Mouse (Mus musculus) thymus, postnatal 36 days (tissue): ENCODE data around the gene Fndc3a.
A peak's percentile ranks its signal among the peaks of the same experiment; 100 is the strongest.

ENCODE experiments used
- DNase-seq, 2 experiments: peaks; one replicate each; pipeline ENCODE4 v3.0.0; 2022; ENCODE audit warnings: mixed read lengths in 2 of 2

Fndc3a gene

GRCm38 (mm10) chr14:72670987-72671386 is 38.8 kb downstream of the Fndc3a start:
- DNase-seq = no peak

- no peak for DNase-seq
Measured at GRCm38 (mm10) chr14:72649268-72649667, 60.5 kb downstream of the Fndc3a start.

- DNase-seq = no peak
Measured at GRCm38 (mm10) chr14:72645512-72645911, 64.3 kb downstream of the Fndc3a start.

GRCm38 (mm10) chr14:72644620-72645019 is 65.2 kb downstream of the Fndc3a start:
- DNase-seq = no peak

- no peak for DNase-seq
Measured at GRCm38 (mm10) chr14:72638507-72638906, 71.3 kb downstream of the Fndc3a start.

- DNase-seq = no peak
Measured at GRCm38 (mm10) chr14:72633571-72633970, 76.2 kb downstream of the Fndc3a start.

GRCm38 (mm10) chr14:72625411-72625810 is 84.4 kb downstream of the Fndc3a start:
- DNase-seq = no peak

- no peak for DNase-seq
Measured at GRCm38 (mm10) chr14:72604077-72604476, 105.7 kb downstream of the Fndc3a start.

- no peak for DNase-seq
Measured at GRCm38 (mm10) chr14:72603194-72603521, 106.6 kb downstream of the Fndc3a start.

- DNase-seq = peak; percentile 84 to 89
Measured at GRCm38 (mm10) chr14:72602521-72603193, 107.1 kb downstream of the Fndc3a start.

GRCm38 (mm10) chr14:72601381-72602305 is 108.2 kb downstream of the Fndc3a start:
- no peak for DNase-seq

- DNase-seq = no peak
Measured at GRCm38 (mm10) chr14:72600375-72600774, 109.4 kb downstream of the Fndc3a start.

- no peak for DNase-seq
Measured at GRCm38 (mm10) chr14:72598976-72599740, 110.6 kb downstream of the Fndc3a start.

GRCm38 (mm10) chr14:72594191-72594590 is 115.6 kb downstream of the Fndc3a start:
- DNase-seq = no peak

GRCm38 (mm10) chr14:72589415-72589814 is 120.4 kb downstream of the Fndc3a start:
- DNase-seq = no peak

GRCm38 (mm10) chr14:72582979-72583378 is 126.8 kb downstream of the Fndc3a start:
- DNase-seq = no peak

GRCm38 (mm10) chr14:72580991-72581390 is 128.8 kb downstream of the Fndc3a start:
- DNase-seq = no peak

GRCm38 (mm10) chr14:72576283-72576682 is 133.5 kb downstream of the Fndc3a start:
- no peak for DNase-seq

GRCm38 (mm10) chr14:72563941-72564340 is 145.9 kb downstream of the Fndc3a start:
- no peak for DNase-seq

GRCm38 (mm10) chr14:72558795-72559194 is 151.0 kb downstream of the Fndc3a start:
- DNase-seq = no peak

GRCm38 (mm10) chr14:72555846-72556245 is 154.0 kb downstream of the Fndc3a start:
- no peak for DNase-seq

- DNase-seq = no peak
Measured at GRCm38 (mm10) chr14:72536392-72537017, 173.3 kb downstream of the Fndc3a start.

- DNase-seq = no peak
Measured at GRCm38 (mm10) chr14:72533862-72534261, 175.9 kb downstream of the Fndc3a start.
